Mouse (Mus musculus) CD4-positive helper T cell, adult 2 months (primary cell): ENCODE results near the gene Rabgap1l.

Source experiments
- DNase-seq: peaks from one replicate; pipeline ENCODE4 v3.0.0-alpha.2; 2012; ENCODE audit warnings: low read depth, missing footprints, low spot score

The Rabgap1l gene

GRCm38 (mm10) chr1:160316239-160316638, 476.8 kb downstream of the Rabgap1l start:
- no peak for DNase-seq

- DNase-seq: no peak
Measured at GRCm38 (mm10) chr1:160312658-160313057, 480.4 kb downstream of the Rabgap1l start.

GRCm38 (mm10) chr1:160311861-160312260, 481.1 kb downstream of the Rabgap1l start:
- DNase-seq: no peak

- DNase-seq: no peak
Measured at GRCm38 (mm10) chr1:160309951-160310350, 483.1 kb downstream of the Rabgap1l start.

- peak; percentile 67 for DNase-seq
Measured at GRCm38 (mm10) chr1:160308996-160309395, 484.0 kb downstream of the Rabgap1l start.

- peak; percentile 11 for DNase-seq
Measured at GRCm38 (mm10) chr1:160308498-160308897, 484.5 kb downstream of the Rabgap1l start.

- DNase-seq: peak; percentile 67
Measured at GRCm38 (mm10) chr1:160306866-160307616, 486.0 kb downstream of the Rabgap1l start.

- DNase-seq: peak; percentile 37
Measured at GRCm38 (mm10) chr1:160306336-160306735, 486.7 kb downstream of the Rabgap1l start.

- DNase-seq: no peak
Measured at GRCm38 (mm10) chr1:160305826-160306225, 487.2 kb downstream of the Rabgap1l start.

- no peak for DNase-seq
Measured at GRCm38 (mm10) chr1:160304969-160305498, 488.0 kb downstream of the Rabgap1l start.

- no peak for DNase-seq
Measured at GRCm38 (mm10) chr1:160302268-160302667, 490.7 kb downstream of the Rabgap1l start.

- DNase-seq: no peak
Measured at GRCm38 (mm10) chr1:160301156-160301555, 491.9 kb downstream of the Rabgap1l start.

GRCm38 (mm10) chr1:160300704-160301103, 492.3 kb downstream of the Rabgap1l start:
- no peak for DNase-seq

GRCm38 (mm10) chr1:160299979-160300378, 493.0 kb downstream of the Rabgap1l start:
- DNase-seq: peak; percentile 15

GRCm38 (mm10) chr1:160298893-160299292, 494.1 kb downstream of the Rabgap1l start:
- DNase-seq: no peak

GRCm38 (mm10) chr1:160297701-160298100, 495.3 kb downstream of the Rabgap1l start:
- no peak for DNase-seq

GRCm38 (mm10) chr1:160295323-160295722, 497.7 kb downstream of the Rabgap1l start:
- DNase-seq: no peak

GRCm38 (mm10) chr1:160293488-160293887, 499.5 kb downstream of the Rabgap1l start:
- no peak for DNase-seq

- no peak for DNase-seq
Measured at GRCm38 (mm10) chr1:160292058-160292457, 501.0 kb downstream of the Rabgap1l start.

- peak; percentile 10 for DNase-seq
Measured at GRCm38 (mm10) chr1:160290242-160290641, 502.8 kb downstream of the Rabgap1l start.

GRCm38 (mm10) chr1:160287058-160287645, 505.9 kb downstream of the Rabgap1l start:
- DNase-seq: no peak

- no peak for DNase-seq
Measured at GRCm38 (mm10) chr1:160286400-160287057, 506.5 kb downstream of the Rabgap1l start.
